Mouse (Mus musculus) 3134 (cell line): ENCODE results near the gene Glis3.

ENCODE experiments used
- DNase-seq: peaks from one replicate; pipeline ENCODE4 v3.0.0-alpha.2; 2011; ENCODE audit warnings: low spot score; ENCODE audit not compliant: insufficient read length; ENCODE audit errors: extremely low read depth

Gene Glis3

DNA sequence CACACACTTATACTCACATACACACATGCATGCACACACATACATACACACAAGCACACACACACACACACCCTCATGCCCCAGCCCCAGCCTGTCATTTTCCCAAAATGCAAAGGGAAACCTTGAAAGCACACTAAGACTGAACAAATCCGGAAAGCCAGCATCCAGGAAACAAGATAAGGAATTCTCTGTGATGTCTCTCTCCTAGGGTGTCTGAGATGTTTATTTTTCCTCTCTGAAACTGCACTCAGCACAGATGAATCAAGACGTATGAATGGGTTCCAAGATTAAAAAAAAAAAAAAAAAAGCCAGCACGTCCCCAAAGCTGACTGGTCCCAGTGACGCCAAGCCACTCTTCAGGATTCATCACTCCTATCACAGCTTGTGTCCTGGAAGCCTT lies 85.7 kb downstream of the Glis3 start:
- DNase-seq: no peak

DNA sequence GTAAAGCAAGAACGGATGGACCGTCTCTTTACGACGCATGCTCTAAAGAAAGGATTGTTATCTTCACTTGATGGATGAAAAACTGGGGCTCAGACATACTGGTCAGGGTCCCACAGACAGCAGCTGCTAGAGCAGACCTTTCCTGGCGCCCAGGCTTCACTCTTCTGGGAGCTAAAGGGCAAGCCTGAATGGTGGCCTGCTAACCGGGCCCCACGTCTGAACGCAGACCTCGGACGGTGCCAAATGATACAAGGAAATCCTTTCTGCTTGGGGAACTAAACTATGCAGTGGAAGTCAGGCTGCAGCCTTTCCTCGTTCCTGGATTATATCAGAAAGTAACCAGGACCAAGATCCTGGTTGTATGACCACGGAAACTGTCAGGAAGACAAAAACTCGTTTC lies 86.9 kb downstream of the Glis3 start:
- no peak for DNase-seq

DNA sequence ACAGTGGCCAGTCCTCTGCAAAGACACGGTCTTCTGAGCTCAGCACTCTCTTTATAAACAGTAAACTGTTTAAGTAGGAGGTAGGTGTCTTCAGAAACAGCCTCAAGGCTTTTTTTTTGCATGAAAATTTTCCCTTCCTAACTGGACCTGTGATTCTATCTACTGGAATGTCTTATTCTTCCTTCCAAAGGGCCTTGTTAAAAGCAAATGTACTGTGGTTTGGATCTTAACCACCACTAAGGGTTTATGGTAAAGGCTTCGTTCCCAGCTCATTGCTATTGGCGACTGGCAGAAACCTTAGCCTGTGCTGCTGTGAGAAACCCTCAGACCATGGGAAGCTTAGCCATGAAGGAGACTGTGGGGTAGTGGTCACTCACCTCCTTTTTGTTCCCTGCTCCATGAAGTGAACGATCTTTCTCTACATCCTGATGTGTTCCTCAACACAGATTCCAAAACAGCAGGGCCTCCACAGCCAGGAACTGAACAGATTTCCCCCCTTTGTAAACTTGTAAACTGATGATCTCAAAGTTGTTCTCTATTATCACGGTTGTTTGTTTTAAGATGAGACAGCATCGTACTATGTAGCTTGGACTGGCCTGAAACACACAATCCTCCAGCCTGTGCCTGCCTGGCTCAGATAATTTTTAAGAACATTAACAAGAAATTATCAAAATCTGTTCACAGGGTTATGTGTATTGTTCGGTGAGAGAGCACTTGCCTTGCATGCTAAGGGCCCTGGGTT lies 88.0 kb downstream of the Glis3 start:
- DNase-seq: peak; percentile 31

DNA sequence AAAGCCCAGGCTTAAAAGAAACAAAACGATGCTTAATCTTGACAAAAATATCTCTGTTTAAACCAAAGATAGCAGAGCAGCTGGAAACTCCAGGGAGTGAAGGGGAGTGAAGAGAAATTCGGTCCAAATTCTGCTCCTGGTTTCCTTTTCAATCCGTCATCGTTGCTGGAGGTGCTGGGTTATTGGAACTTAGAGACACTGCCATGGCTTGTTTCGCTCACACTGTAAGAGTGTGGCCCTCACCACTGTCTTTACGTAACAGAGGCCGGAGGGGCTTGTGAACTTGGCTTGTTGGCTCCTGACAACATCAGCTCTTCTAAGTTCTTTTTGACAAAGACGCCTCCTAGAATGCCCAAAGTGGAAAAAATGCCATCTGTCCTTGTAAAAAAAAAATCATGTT lies 99.4 kb downstream of the Glis3 start:
- DNase-seq: no peak

DNA sequence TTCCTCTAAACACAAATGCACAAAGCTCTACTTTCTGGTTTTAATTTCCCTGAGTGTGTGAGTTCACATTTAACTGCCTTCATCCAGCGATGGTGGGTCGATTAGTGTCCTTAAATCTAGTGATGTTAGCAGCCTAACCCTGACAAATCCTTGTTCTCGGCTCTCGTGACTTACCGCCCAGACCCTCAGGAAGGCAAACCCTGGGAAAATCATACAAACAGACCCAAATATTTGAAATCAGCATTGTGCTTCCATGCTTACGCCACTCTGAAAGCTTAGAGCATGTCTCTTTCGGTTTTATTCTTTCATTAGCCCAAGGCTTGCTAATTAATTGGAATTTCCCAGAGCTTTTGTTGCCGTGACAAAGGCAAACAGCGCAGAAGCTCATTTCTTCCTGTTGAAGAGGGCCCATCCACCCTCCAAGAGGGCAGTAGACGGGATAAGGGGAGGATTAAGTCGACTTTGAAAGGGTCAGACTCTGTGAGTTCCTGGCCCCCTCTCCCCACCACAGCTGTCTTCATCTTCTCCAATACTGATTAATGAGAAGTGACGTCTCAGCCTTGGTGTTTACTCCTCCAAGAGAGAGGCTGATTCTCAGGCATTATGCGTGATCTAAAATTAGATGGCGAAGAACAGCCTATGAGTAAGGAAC lies 100.0 kb downstream of the Glis3 start:
- no peak for DNase-seq

DNA sequence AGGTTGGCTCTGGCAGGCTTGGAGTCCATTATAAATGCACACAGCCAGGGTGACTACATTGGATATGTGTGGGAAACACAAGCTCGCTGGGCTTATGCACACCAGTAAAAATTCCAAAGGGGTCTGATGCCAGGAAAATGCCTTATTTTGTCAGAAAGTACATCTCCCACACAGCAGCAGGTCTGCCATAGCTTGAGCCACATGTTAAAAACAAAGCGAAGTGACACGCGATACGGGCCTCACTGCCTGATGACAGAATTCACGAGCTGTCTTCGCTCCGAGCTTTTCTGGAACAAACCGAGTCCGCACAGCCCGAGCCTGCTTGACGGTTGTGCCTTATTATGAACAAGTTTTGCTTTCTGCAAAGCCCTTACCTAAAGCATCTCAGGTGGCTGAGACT lies 102.9 kb downstream of the Glis3 start:
- no peak for DNase-seq

DNA sequence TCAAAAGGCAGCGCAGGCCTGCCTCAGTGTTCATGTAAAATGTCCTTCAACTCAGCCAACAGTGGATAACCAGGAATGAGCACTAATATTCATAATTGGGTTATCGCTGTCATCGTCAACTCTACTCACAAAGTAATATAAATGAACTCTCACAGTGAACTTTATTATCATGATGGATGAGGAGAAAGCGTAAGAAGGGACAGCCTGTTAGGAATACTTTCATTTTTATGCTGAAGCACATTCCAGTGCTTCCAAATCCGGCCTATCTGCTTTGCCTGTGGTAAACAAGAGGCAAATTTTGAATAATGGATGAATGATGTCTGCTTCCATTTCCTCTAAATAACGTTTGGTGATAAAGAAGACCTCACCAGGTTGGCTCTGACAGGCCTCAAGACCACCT lies 103.3 kb downstream of the Glis3 start:
- no peak for DNase-seq

DNA sequence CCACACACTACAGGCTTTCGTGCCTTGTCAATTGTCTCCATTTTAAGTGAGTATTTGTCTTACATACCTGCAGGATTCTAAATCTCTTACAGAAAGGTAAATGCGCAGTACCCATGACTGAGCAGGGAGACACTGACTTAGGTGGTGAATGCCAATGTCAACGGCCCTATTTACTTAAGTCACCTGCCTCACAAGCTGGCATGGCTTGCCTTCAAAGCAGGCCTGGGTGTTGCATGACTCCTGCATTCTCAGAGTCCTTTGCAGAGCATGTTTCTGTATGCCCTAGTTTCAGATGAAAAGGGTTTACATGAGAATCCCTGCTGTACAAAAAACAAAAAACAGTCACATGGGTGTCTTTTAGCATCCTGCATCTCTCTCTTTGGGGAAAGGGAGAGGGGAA lies 106.2 kb downstream of the Glis3 start:
- DNase-seq: no peak

DNA sequence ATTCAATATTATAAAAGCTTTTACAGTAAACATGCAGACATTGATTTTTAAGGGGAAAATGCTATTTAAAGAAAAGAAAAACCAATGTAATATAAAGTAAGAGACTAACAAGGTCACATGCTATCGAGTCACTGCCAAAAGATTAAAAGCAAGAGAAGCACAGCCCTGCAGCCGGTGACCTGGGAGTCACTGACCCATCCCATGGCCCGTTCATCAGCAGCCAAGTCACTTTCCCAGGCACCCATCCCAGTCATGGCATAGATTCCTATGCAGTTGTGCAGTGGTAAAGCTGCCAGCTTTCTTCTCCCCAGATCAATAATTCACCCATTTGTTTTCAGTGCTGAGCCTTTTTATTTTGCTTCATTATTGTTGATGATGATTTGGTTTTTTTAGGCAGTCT lies 110.0 kb downstream of the Glis3 start:
- no peak for DNase-seq

DNA sequence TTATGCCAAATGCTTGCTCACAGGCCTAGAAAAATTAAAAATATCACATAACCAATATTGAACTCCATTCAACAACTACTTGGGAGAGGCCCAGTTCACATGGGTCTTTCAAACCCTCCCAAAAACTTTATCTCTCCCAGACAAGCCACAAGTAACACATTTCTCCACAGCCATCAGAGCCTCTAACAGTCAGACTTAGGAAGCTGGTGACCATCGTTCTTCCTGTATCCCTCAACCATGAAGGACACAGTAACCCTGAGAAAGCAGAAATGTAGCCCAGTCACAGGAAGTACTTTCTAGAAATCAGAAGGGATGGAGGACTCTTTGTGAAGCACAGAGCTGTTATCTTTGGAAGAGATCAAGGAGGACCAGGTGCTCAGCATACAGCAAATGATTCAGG lies 112.8 kb downstream of the Glis3 start:
- DNase-seq: no peak

DNA sequence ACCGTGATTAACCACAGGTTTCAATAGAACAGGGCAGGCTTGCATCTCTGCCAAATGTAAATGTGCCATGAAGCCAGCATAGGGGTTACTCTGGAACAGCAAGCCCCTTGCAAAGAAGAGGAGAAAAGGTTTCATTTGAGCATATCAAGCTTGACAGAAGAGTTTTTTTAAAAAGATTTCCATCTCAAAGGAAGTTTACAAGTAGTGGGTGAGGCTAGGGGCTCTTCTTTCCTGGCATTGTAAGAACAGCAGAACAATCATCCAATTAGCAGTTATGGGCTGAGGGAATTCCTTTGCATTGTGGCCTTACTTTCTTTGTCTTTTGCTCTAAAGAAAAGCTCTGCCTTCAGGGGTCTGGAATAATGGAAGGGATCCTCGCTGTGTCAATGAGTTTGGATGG lies 113.3 kb downstream of the Glis3 start:
- DNase-seq: no peak

DNA sequence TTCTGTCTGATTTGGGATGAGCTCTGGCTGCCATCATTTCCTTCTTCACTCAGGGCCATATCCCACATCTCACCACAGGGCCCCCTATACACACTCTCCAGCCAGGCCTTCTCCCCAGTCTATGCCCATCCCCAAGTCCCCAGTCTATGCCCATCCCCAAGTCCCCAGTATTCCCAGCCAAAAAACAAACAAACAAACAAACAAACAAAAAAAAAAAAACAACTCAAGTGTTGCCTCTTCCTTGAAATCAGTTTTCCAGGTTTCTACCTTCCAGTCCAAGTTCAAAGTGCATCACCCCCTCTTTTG lies 118.2 kb downstream of the Glis3 start:
- no peak for DNase-seq

DNA sequence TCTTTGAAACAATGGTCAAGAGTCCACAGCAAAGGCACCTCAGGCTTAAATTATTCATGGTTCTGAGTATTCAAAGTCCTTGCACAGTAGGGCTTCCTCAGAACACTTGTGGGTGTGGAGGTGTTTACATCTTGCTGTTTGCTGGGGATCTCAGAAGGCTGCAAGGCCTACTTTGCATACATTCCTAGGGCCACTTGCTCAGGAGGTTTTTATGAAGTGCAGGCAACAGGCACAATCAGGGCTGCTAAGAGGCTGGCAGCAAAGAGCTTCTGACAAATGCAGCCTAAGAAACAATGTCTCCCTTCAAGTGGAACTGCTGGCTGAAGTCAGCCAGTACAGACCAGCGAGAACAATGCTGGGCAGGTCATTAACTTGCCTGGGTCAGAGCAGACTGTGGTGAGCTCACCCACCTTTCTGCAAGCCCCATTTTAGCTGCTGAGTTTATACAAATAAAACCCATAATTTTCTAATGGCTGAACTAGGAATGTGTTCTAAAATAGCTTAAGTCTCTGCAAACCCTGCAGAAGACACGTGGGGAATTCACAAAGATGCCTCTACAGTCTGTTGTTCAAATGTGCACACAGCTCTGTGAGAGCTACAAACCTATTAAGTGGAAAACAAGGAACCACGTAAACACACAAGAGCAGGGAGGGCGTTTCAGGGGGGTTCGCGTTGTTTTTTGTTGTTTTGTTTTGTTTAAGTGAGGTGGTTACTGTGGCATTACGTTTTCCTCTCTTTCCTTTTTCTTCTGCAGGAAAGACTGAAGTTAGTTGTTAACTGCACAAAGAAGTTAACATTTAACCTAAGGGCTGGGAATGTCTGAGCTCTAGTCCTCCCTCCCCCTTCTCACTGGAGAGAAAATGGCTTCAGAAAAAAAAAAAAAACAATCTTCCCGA lies 118.8 kb downstream of the Glis3 start:
- no peak for DNase-seq

DNA sequence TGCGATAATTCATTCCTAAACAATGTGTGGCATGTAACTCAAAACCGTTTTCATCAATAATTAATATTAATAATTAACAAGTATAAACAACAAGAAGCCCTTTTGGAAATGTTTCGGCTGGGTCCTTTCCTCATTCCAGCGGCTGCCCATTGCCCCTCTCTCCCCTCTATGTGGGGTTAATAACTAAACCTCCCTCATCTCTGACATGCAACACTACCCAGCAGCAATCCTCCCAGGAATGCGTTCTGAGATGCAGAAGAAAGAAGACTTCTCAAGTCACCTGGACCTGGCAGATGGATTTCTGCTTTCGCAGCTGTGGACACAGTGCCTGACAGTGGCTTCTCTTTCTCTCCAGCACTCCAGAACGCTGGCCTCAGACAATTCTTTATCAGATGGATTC lies 120.0 kb downstream of the Glis3 start:
- DNase-seq: no peak

DNA sequence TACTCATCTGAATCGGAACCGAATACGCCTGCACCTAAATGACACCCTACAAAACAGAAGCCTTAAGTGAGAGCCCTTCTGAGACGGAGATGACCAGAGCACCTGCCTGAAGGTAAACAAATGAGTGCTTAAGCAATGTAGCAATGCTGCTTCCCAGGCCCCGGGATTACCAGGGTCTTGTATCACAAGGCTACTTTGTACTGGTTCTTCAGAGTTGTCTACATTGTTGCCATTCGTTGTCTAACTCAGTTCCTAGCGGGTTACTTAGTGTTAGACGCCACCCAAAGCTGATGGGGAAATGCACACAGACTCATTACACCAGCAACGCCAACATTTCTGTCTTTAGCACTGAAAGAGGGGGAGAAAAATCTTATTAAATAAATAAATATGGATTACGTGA lies 120.5 kb downstream of the Glis3 start:
- DNase-seq: no peak

DNA sequence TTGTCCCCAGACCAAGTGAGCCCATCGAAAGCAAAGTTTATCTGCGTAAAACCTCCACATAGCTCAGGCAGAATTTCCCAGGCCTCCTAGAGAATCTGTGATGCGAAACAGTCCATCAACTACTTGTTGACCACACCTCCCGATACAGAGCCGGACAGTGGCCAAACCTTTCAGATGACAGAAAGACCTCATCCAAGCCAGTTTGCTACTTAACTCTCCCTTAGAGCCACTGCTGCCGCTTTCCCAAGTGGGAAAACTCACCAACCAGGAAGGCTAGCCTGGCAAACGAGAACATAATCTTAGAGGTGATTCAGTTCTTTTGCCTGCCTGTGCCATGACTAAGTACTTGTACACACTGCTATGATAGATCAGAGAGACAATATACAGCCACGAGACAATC lies 121.2 kb downstream of the Glis3 start:
- peak; percentile 64 for DNase-seq

DNA sequence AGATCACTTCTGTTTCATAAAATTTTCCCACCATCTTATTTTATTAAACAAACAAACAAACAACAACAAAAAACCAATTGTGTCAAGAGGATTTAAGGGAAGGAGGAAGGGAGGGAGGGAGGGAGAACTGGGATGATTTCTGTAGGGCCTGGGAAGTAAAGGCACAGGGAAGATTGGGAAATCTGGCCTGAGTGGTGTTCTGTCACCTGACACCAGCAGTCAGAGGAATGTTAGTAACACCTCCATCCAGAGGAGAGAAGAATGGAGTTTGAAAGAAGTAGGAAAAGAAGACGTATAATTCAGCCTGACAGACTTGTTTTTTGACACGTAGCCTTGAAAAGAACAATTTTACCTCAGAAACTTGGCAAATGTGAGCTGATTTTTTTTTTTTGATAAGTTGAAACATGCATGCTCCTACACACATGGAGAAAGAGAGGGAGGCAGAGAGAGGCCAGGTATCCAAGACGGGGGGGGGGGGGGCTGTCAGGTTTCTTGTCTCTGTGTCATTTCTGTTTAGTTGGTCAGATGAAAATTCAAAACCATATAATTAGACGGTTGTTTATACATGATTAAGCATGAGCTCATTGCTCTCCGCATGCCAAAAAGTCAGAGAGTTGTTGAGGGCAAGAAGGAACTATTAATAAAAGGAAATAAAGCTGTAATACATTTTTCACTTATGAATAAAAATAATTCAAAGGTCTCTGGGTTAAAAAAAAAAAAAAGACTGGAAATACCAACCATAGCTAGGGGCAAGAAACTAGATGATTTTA lies 122.1 kb downstream of the Glis3 start:
- DNase-seq: peak; percentile 39

DNA sequence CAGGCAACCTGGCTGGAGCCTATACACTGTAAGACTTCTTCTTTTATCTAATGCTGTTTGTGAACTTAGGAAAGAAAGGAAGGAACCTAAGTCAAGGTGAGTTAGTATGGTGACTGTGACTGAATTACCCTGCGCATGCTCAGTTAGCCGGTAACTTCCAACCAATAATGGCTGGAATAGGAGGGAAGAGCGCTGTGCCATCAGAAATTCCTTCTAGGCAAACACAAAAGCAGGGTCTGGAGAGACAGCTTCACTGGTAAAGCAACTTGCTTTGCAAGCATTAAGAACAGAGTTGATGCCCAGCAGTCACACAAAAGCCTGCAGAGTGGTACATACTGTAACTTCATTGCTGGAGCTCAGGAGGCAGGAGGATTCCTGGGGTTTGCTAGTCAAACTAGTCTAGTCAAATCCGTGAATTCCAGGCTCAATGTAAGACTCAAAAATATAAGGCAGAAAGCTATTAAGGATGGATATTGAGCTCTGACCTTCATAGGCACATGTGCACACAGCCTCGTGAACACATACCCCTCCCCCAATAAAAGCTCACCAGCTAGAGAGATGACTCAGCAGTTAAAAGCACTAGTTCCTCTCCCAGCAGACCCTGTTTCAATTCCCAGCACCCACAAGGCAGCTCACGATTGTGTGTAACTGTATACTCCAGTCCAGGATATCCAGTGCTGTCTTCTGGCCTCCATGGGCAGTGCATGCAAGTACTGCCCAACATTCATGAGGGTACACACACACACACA lies 124.5 kb downstream of the Glis3 start:
- no peak for DNase-seq

DNA sequence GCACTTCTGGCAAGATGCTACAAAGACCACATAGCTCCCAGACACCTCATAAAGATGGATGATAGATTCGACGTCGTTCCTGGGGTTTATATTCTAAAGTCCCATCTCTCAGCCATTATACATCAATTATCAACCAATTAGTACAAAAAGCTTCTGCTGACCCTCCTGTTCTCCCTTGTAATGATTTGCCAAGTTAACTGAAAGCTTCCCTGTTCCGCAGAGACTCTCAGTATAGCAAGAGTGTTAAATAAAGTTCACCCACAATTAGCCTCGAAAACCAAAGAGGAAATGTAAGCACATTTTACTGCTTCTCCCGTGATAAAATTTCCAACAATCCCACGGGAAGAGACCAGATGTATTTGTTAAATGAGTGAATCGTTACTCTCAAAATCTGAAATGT lies 129.3 kb downstream of the Glis3 start:
- no peak for DNase-seq

DNA sequence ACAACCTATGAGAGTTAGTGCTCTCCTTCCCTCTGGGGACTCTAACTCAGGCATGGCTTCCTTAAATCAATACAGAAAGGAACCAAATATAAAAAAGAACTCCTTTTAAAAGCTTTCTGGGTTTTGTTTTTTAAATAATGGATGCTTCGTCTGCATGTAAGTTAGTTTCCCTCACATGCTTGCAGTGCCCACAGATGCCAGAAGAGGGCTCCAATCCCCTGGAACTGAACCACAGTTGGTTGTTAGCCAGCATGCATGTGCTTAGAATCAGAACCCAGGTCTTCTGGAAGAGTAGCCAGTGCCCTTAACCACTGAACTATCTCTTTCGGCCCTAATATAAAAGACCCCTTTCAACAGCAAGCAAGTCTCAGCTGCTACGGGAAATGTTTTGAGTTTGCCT lies 132.9 kb downstream of the Glis3 start:
- no peak for DNase-seq
